Mouse (Mus musculus) erythroblast, embryonic 14.5 days (primary cell): Measurements from ENCODE around the gene Txnrd1.

ENCODE experiments used
- GATA1 ChIP-seq: IDR thresholded peaks from 2 replicates; pipeline ENCODE4 v1.6.1; 2012; ENCODE audit warnings: low read length, inconsistent platforms, mixed read lengths
- TAL1 ChIP-seq: IDR thresholded peaks from 3 replicates; pipeline ENCODE4 v1.6.1; 2012; ENCODE audit warnings: low read length, inconsistent platforms, mixed read lengths

- no peak for TF ChIP-seq TAL1
- TF ChIP-seq GATA1 = no peak
Measured at GRCm38 (mm10) chr10:82908526-82908925, 74.8 kb downstream of the Txnrd1 start.
